In the genomic region with DNA sequence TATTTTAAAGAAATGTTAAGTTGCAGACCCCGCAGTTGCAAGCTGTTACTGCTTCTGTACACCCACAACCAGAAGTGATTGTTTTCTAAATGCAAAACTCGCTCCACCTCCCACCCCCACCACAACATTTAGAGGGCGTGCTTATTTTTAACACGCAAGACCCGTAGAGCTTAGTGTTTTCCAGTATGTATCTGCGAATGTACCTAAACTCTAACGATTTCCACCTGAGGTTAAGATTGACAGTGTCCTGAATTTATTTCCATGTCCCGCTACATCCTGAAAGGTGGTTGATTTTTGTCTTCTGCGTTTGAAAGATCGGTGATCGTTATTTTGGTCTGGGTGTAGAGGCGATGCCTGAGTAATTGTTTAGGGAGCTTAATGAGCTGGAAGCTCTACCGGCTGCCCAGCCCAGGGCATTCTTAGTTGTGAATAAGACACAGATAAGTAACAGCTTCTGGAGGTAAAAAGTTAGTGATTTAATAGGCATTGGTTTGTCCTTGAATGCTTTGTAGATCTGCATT, we compare ENCODE assay signal across 8 mouse cellular contexts. TPM values are rescaled to one million over a fixed set of nuclear protein-coding genes. Genes with fewer than 3 reads are reported as not detected.
DNase-seq lines count a peak whose midpoint lies in the region; ATAC-seq and TF ChIP-seq lines count a peak whose summit lies in the region.

No protein-coding gene starts in this region.

- H3K36me3 ChIP-seq in hindbrain, embryonic 10.5 days = no peaks in the 10 kb centered on the region
- H3K36me3 ChIP-seq in liver, postnatal 0 days (replicated peaks; ENCODE audit: insufficient read depth, low read length) = no peaks in the 10 kb centered on the region

- TF ChIP-seq EP300 in liver, postnatal 0 days (IDR thresholded peaks at IDR 0.05; ENCODE audit: low read depth) = no peak

- DNase-seq in layer of hippocampus, adult 11-12 months (ENCODE audit: low spot score) = peak; percentile 18
- no peak for DNase-seq in layer of hippocampus, adult 18-20 months (ENCODE audit: low spot score in 2 of 2)
- peak; percentile 15 for DNase-seq in hindbrain, embryonic 10.5 days (ENCODE audit: low spot score)
- DNase-seq in liver, postnatal 0 days = no peak
- no peak for DNase-seq in frontal cortex, postnatal 25 days (ENCODE audit: low spot score in 2 of 2)
- DNase-seq in MN1 (ENCODE audit: low spot score) = no peak

- H3K4me2 ChIP-seq in liver, postnatal 0 days (ENCODE audit: low read depth, low read length) = peak overlapping the region; percentile 98

- WGBS in hindbrain, embryonic 10.5 days = 6% methylated on average over 13 of the region's 13 CpGs
- 5% methylated on average over 13 of the region's 13 CpGs for WGBS in liver, postnatal 0 days (ENCODE audit: insufficient replicate concordance)

- no peak for TF ChIP-seq CTCF in liver, postnatal 0 days (IDR thresholded peaks at IDR 0.05; ENCODE audit: low read depth)

- peak overlapping the region; percentile 81 for H3K4me3 ChIP-seq in hindbrain, embryonic 10.5 days
- H3K4me3 ChIP-seq in liver, postnatal 0 days (ENCODE audit: low read depth, low read length) = peak overlapping the region; percentile 84

- H3K9ac ChIP-seq in liver, postnatal 0 days (replicated peaks) = peak overlapping the region; percentile 88

- no peak overlapping the region for H3K27ac ChIP-seq in hindbrain, embryonic 10.5 days
- peak overlapping the region; percentile 78; the same call in 1 of the 2 replicates for H3K27ac ChIP-seq in liver, postnatal 0 days (ENCODE audit: low read depth)

- H3K4me1 ChIP-seq in hindbrain, embryonic 10.5 days (replicated peaks) = peaks cover 27% of the 10 kb centered on the region
- H3K4me1 ChIP-seq in liver, postnatal 0 days (ENCODE audit: insufficient read depth) = peaks cover 8% of the 10 kb centered on the region

- ATAC-seq in common myeloid progenitor, adult 5-6 weeks (replicated peaks; ENCODE audit: low read depth, poor library complexity, severe bottlenecking) = 0 out of 2 replicates have a peak, but pooled peaks have one; percentile 15
- ATAC-seq in liver, postnatal 0 days = no peak
- ATAC-seq in granulocyte monocyte progenitor cell, adult 5-6 weeks (replicated peaks; ENCODE audit: poor library complexity, severe bottlenecking) = no peak

- peaks cover 65% of the 10 kb centered on the region for H3K27me3 ChIP-seq in hindbrain, embryonic 10.5 days (ENCODE audit: insufficient read depth, poor library complexity, severe bottlenecking)
- 0 out of 2 replicates have a peak, but pooled peaks cover 8% of the 10 kb centered on the region for H3K27me3 ChIP-seq in liver, postnatal 0 days (ENCODE audit: insufficient read depth, low read length)

- H3K9me3 ChIP-seq in hindbrain, embryonic 10.5 days = no peaks in the 10 kb centered on the region
- H3K9me3 ChIP-seq in liver, postnatal 0 days (ENCODE audit: low read length) = no peaks in the 10 kb centered on the region

RNA-seq across cellular contexts. Expression of gene Map7, which starts 1.6 kb away (rescaled TPM):
- 100 to 1,000 TPM; 117 to 134 TPM for total RNA-seq in layer of hippocampus, adult 18-20 months (2021)
- total RNA-seq in common myeloid progenitor, adult 5-6 weeks (2017) = 47.9 and 49.1 TPM in 2 replicates
- 8.9 and 10.0 TPM in 2 replicates for polyA plus RNA-seq in hindbrain, embryonic 10.5 days (2016; fragmentation: Nextera tagmentation; extraction: Ambion mirVana)
- 6.1 and 6.8 TPM in 2 replicates for polyA plus RNA-seq in liver, postnatal 0 days (2015; fragmentation: Nextera tagmentation; extraction: Ambion mirVana)
- total RNA-seq in granulocyte monocyte progenitor cell, adult 5-6 weeks (2014; fragmentation: Nextera tagmentation) = 19.0 and 22.6 TPM in 2 replicates
- total RNA-seq in granulocyte monocyte progenitor cell, adult 5-6 weeks (2017) = 18.3 and 22.4 TPM in 2 replicates

Comparison
In these comparisons a context has a peak if more than half of its experiments do, and no peak if none do; other contexts are left out.
1. DNase-seq: peak in layer of hippocampus, adult 11-12 months (single experiment) and hindbrain, embryonic 10.5 days (single experiment); none in layer of hippocampus, adult 18-20 months (0 of 2), liver, postnatal 0 days (single experiment), frontal cortex, postnatal 25 days (0 of 2) and MN1 (single experiment).